Mouse (Mus musculus): Measurements from ENCODE around the gene Nrcam.
A peak's percentile ranks its signal among the peaks of the same experiment; 100 is the strongest.
"Not testable (repeated sequence)": the region's sequence is repeated elsewhere in the genome, so short reads cannot be mapped to it uniquely, and the experiment has no call there.

Gene Nrcam

DNA sequence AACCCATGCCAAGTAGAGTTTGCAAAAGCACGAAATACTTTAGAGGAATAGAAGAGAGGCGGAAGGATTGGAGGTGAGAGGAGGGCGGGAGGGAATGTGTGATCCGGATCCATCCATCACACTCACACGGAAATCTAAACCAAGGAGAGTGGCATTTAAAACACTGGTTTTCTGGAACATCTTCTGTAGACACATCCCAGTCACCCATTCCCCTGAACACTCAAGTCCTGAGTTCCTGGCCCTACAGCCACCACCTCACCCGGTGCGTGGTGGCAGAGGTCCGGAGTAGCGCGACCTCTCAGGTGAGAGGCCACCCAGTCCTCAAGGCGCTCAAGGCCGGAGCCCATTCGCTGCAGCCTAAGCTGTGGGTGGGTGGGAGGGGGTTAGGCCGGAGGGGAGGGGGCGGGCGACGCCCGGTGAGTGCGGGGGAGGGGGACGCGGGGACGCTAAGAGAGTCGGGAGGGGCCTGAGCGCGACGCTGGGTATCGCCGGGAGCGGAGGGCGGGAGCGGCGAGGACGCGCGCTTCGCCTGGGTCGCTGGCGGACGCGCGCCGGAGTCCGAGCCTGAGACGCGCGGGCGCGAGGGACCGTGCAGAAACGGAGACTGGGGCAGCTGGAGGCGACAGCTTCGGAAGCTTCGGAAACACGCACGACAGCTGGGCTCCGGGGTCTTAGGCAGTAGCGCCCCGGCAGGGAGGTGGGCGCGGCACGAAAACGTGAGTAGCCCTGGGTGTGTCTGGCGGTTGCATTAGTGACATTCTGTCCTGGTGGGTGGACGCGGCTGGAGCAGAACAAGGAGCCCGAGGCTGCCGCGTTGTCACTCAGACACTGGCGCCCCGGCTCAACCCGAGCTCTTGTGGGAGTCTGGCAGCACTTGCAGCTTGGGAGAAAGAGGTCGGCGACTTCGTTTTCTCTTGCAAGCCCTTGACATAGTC, at the start of gene Nrcam:
Gene Nrcam, plus strand, starts transcription at position 505 of the 935 bp plus-strand sequence.
- DNase-seq (ENCODE audit: low spot score in 2 of 2) = peak; percentile 79

DNA sequence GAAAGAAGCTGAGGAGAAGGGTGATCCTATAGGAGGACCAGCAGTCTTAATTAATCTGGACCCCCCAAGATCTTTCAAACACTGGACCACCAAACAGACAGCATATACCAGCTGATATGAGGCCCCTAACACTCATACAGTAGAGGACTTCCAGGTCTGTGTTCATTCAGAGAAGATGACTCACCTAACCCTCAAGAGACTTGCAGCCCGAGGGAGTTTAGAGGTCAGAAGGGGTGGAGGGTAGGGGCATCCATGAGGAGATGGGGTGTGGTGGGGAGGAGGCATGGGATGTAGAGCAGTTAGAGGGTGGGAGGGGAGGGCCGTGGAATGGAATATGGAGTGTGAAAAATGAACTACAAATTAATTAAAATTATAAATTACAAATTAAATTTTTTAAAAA, 48.5 kb upstream of the Nrcam start:
- DNase-seq (ENCODE audit: low spot score in 2 of 2) = not testable (repeated sequence)

DNA sequence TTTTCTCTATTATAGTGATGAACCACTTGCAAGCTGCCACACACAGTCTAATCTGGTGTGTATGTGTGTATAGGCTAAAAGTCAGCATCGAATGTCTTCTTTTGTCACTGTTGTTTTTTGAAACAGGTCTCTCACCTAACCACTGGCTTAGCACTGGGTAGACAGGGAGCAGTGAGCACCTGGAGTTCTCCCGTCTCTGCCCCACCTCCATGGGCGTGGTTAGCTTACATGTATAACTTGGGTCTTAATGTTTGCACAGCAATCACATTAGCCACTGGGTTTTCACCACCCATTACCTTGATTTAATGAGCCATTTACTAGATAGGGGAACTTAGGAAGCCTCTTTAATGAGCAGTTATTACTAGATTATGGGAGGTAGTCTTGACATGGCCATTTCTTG, 47.2 kb upstream of the Nrcam start:
- DNase-seq (ENCODE audit: low spot score in 2 of 2) = no peak

DNA sequence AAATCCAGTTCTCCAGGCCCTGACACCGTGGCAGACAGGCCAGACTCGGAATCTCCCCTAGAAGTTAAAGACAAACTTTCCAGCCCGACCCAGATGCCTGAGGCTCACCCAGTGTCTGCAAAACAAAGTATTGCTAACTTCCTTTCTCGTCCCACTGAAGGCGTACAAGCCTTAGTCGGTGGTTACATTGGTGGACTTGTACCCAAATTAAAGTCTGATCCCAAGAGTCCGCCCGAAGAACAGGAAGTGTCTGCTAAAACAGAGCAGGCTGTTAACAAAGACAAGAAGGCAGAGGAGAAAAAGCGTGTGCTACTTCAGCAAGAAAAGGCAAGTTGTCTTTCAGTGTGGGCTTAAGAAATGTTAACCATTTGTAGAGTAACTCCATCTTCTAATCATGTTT, 45.3 kb upstream of the Nrcam start:
- no peak for DNase-seq (ENCODE audit: low spot score in 2 of 2)

DNA sequence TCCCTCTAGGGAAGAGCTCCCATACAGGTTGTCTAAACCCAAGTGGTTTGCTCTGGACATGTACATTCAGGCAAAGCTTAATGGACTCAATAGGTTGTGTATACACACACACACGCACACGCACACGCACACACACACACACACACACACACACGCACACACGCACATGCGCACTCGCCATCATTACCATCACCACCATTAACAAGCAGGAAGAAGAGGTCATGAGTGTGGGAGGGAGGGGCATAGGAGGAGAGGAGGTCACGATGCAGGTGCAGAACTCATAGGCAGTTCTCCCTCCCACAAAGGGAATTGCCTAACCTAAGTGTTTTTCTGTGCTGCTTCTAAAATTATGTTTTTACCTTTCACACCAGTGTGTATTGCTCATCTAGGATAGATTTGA, 41.7 kb upstream of the Nrcam start:
- no peak for DNase-seq (ENCODE audit: low spot score in 2 of 2)

DNA sequence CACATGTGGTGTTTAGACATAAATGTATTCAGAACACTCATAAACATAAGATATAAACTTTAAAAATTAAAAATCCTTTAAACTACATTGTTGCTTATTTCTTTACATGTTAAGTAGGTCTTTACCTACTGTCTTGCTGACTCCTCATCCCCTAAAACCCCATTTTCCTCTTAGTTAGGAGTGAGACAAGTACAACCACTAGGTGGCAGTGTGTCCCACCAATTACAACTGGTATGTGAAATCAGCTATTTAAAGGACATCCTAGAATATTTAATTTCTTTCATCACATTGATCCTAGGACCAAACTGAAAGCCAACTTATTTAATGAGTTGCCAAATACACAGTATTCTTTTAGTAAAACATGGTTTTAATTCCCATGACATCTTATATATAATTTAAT, 36.4 kb upstream of the Nrcam start:
- DNase-seq (ENCODE audit: low spot score in 2 of 2) = peak; percentile 65 to 78

DNA sequence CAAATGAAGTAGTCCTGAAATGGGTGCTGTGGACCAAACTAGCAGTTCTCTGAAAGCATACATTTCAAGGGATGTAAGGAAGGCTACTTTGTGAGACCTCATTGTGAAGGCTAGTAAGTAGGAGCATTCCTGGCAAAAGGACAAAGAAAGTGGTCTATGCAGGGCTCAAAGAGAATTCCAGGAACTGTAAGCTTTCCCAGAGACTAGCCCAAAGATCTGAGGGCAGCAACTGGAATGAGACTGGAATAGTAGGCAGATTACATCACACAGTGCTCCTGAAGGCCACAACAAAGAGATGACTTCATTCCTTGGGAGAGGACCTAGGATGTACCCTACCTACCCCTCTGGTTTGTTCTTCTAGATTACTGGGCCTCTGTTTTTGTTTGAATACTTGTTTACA, 27.9 kb upstream of the Nrcam start:
- DNase-seq (ENCODE audit: low spot score in 2 of 2) = no peak

DNA sequence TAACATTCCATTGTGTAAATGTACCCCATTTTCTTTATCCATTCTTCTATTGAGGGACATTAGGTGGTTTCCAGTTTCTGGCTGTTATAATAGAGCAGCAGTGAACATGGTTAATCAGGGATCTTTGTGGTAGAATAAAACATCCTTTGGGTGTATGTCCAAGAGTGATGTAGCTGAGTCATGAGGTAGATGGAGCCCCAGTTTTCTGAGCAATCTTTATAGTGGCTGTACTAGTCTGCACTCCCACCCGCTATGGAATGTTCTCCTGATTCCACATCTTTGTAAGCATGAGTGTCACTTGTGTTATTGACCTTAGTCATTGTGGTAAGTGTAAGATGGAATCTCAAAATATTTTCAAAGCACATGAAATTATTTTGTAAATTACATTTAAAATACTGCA, 24.7 kb upstream of the Nrcam start:
- DNase-seq (ENCODE audit: low spot score in 2 of 2) = no peak

DNA sequence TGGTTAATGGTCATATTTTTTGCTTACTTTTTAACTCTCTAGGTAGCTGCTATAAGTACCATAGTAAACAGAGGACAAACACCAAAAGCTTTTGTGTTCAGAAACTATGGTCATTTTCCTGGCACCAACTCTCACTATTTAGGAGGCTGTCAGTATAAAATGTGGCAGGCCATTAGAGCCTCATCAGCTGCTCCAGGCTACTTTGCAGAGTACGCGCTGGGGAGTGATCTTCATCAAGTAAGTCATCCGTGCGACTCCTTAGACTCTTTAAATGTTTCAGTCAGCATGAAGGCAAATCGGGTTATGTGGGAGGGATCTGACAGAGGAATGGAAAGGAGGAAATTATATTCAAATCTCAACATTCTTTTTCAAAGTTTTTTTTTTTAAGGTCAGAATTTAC, 23.8 kb upstream of the Nrcam start:
- DNase-seq (ENCODE audit: low spot score in 2 of 2) = no peak

DNA sequence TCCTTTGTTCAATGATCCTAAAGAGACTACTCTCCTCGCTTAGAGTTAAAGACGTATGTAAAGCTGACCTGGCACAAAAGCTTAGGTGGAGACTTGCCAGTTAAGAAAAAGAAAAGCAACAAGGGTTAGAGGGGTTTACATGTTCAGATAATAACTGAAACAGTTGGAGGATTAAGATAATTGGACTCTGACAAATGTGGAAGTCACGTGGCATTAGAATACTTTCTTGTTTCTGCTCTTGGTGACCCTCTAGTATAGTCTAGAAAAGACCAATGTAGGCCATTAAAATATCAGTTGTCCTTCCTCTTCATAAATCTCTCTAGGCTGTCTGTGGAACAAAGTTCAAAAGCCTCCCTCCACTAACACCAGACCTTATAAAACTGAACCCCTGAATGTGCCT, 20.5 kb upstream of the Nrcam start:
- no peak for DNase-seq (ENCODE audit: low spot score in 2 of 2)

DNA sequence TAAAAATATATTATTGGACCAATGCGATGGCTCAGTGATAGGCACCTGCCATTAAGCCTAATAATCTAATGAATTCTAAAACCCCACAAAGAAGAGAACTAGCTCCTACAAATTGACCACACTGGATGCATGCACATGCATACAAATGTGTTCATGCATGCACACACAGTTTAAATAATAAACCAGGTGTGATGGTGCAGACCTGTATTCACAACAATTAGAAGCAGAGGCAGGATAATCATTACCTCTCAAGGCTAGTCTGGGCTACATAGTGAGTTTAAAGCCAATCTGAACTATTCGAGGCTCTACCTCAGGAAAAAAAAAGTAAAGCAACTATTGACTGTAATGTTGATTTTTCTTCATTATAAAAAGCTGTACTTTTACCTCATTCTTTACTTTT, 13.5 kb upstream of the Nrcam start:
- no peak for DNase-seq (ENCODE audit: low spot score in 2 of 2)

DNA sequence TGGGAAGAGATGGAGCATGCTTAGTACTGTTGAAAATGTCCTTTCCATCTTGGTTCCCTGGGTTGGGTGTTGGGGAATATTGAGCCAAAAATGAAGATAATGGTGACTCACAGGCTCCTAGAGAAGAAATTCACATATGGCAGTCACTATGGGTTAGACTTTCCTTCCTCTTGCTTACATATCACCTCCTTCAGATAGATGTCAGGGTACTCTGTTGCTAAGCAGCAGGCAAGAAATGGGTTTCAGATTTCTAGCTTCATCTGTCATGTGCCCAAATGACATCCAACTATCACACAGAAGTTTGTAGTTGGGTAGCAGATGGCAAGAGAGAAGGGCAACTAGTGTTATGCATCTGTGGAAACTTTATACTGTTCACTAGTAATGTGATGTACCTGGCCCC, 3.6 kb upstream of the Nrcam start:
- DNase-seq (ENCODE audit: low spot score in 2 of 2) = peak in 1 of 2 experiments; percentile 58

DNA sequence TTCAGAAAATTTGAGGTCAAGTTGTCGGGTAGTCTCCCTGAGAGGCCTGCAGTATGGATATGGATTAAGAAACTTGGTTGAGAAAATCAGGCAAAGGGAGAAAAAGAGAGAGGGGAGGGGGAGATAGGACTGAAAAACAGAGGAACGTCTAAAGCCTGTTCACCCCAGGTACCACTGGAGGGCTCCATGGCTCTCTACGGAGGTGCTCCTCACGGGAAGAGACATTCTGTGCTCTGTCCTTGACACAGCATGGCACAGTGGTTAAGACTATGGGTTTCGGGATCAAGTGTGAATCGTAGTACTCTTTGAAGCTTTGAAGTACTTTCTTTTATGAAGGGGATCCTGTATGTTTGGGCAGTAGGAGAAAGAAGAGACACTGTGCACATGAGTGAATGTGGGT, 1.2 kb upstream of the Nrcam start:
- DNase-seq (ENCODE audit: low spot score in 2 of 2) = peak in 1 of 2 experiments; percentile 53

DNA sequence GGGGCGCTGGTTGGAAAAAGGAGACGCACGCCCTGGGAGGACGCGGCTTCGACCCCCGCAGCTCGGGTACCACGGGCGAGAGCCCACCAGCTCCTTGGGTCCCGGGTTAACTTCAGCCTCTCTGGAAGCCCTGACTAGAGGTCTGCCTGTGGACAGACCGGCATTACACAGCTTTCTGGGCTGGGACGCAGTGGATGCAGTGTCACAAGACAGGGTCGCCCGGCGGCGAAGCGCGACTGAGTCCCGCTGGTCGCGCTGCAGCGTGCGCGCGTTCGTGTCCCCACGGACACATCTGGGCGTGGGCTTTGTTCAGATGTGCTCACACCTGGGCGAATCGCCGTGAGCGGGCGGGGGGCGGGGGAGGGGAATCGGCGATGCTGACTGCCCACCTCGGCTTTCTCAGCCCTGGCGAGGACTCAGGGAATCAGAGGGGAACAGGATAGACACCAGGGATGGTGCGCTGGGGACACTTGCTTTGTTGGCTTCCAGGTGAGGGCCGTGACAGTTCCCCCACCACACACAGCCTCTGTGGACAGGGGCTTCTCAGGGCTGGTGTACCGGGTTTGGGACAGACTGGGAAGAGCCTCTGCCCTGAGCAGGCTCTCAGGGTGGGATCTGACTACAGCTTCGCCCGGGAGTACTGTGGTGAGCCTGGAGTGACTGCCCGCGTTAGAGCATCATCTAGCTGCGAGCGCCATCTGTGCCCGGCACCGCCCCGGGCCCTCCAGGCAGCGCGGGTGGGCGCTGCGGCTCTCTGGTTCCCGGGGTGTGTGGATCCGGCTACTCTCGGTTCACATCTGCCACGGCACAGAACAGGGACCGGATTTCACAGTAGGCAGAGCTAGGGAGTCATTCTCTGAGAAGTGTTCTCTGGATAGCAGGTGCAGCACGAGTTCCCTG, 881 bp downstream of the Nrcam start:
- peak; percentile 72 to 76 for DNase-seq (ENCODE audit: low spot score in 2 of 2)

DNA sequence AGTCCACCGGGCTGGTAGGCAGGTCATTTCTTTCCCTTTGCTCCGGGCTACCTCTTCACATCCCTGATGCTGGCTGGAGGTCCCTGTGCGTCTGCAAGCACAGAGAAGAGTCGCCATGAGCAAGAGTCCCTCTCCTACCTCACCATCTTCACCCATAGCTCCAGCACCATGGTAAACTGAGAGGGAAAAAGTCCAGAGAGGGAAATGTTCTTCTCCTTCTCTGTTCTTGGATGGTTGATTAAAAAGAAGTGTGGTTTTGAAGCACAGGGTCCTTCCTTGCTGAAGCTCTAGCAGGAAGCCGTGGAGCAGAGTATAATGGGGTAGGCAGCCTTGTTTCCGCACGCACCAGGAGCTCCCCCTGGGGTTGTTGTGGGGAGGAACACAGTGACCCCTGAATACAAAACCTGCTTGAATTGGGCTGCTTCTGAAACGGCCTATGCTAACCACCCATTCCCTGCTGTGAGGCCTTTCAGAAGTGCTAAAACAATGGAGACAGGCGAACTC, 1.6 kb downstream of the Nrcam start:
- DNase-seq (ENCODE audit: low spot score in 2 of 2) = no peak

DNA sequence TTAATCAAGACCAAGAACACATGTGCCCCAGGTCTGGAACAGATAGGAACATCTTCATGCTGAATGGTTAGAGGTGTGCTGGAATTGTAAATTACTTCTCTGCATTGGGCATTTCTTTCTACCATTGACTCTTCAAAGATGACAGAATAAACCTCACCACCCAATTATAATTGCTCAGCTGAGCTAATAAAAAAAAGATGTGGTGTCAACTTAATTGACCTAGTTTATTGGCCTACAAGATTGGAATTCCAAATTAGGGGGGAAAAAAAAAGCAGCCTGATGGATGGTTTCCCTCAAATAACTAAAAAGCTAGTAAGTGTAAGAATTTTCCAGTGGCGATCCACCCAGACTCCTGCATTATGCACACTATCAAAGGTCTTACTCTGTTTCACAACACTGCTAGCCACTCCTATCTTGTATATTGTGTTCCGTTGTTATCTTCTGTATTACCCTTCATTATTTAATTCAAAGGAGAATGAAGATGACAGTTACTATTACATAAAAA, 8.5 kb downstream of the Nrcam start:
- no peak for DNase-seq (ENCODE audit: low spot score in 2 of 2)

DNA sequence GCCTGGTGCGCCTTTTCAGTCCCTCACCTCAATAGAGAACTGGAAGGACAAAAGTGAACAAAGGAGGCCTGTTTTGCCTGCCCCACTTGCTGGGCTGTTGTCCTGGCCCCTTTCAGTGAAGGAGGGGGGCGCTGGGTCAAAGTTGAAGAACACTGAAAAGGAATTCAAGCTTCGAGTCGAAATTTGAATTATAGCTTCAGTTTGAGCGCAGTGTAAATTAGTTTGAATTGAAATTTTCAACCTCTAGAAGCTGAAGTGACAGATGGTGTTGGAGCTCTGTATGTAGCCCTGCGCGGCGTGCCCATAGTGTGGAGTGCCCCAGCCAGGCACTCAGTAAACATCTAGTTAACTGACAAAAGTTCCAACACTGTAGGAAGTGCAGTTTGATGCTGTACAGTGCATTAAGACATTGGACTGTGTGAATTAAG, 9.5 kb downstream of the Nrcam start:
- no peak for DNase-seq (ENCODE audit: low spot score in 2 of 2)

DNA sequence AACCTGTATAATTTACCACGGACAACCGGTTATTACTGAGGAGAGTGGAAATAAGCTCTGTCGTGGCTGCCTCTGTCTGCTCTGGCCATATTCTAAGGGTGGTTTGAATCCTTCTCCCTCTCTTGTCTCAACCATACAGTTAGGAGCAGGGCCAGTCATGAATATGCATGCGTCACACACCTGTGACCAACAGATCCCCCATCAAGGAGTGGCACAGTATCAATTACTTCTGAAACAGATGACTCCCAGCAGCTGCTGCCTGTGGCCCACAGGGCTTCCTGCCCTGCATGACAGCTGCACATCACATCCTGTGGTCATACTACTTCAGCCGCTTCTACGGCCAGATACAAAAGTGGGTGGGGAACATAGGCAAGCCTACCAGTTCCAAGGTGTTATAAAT, 15.4 kb downstream of the Nrcam start:
- no peak for DNase-seq (ENCODE audit: low spot score in 2 of 2)

DNA sequence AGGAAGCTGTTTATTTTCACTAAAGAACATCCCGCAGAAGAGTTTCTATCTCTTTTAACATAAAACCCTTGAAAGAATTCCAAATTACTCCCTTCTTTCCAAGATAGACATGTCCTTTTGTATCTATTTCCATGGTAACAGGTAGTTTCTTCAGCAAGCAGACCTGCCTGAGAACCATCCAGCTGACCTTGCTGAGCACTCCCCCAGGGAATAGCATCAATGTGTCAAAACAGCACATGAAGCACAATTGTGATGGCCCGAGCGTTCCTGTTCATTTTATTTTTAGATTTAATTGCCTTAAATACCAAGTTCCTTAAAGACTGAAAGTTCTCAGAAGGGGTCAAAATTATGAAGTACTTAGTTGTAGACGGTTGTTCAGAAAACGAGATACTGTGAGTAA, 16.6 kb downstream of the Nrcam start:
- no peak for DNase-seq (ENCODE audit: low spot score in 2 of 2)

DNA sequence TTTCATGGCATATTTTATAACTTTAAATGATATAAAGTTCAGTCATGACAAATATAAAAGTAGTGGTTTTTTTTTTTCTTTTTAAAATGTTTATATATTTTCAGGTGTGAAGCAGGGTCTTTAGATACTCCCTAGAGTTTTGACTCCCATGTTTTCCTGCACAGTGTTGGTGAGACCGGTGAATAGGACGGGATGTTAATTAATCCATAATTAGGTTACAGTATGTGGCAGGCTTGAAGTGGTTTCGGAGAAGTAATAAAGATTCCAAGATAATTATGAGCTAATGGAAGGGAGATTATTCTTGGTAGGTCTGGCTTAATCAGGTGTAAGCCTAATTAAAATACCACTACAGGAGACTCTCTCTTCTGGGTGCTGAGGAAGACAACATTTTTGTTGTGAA, 17.5 kb downstream of the Nrcam start:
- no peak for DNase-seq (ENCODE audit: low spot score in 2 of 2)

DNA sequence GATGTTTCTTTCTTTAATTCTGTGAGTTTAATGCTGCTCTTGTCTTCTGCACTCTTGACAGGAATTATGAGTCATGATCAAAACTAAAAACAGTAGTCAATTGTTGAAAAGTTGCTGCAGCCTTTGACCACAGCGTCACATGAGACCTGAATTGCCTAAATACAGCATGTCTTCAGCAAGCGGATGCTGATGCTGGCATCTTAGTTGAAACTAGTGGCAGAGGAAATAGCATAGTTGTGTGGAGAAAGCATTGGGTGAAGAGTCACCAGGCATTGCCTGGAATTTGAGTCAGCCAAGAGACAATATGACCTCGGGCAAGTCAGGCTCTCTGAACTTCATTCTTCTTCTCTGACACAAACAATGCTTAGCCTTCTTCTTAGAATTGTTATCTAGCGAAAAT, 26.4 kb downstream of the Nrcam start:
- DNase-seq (ENCODE audit: low spot score in 2 of 2) = no peak

DNA sequence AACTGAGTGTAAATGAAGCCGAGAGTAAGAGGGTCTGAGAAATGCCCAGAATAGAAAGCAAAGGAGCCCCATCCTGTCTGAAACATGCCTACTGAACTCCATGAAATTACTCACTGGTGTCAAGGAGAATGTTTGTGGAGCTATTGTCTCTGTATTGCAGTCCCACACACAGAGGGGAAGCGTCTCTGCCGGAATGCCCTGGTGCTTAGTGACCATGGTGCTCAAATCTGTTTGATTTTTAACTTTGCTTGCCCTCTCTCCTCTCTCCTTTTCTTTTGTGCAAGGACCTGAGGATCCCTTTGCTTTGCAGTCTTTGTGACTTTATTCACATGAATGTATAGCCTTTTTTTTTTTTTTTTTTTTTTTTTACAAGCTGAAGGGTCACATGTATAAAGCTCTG, 28.8 kb downstream of the Nrcam start:
- DNase-seq (ENCODE audit: low spot score in 2 of 2) = no peak

Measured in frontal cortex, postnatal 36 days (tissue).